Mouse (Mus musculus) embryo, embryonic 10.5 days (tissue): ENCODE data around the gene Ssc5d.
A peak's percentile ranks its signal among the peaks of the same experiment; 100 is the strongest.

Experiments used
- DNase-seq: peaks from one replicate; pipeline ENCODE4 v3.0.0-alpha.2; 2015; ENCODE audit warnings: low spot score

Ssc5d gene

DNA sequence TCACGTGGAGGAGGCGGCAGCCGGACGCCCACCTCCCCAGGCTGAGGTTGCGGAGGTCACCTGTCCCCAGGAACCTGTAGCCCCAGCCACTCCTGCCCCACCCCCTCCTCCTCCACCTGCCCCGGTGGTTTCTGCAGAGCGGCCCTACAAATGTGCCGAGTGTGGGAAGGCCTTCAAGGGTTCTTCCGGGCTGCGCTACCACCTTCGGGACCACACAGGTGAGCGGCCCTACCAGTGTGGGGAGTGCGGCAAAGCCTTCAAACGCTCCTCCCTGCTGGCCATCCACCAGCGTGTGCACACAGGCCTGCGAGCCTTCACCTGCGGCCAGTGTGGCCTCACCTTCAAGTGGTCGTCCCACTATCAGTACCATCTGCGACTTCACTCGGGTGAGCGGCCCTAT lies 5.6 kb upstream of the Ssc5d start:
- no peak for DNase-seq

DNA sequence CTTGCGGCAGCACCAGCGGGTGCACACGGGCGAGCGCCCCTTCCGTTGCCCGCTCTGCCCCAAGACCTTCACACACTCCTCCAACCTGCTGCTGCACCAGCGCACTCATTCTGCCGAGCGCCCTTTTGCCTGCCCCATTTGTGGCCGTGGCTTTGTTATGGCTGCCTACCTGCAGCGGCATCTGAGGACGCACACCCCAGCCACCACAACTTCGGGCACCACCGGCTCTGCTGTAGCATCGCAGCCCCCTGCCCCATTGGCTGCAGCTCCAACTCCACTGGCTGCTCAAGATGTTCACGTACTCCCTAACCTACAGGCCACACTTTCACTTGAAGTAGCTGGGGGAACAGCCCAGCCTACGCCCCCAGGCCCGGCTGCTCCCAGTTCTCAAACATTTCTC lies 5.1 kb upstream of the Ssc5d start:
- no peak for DNase-seq

DNA sequence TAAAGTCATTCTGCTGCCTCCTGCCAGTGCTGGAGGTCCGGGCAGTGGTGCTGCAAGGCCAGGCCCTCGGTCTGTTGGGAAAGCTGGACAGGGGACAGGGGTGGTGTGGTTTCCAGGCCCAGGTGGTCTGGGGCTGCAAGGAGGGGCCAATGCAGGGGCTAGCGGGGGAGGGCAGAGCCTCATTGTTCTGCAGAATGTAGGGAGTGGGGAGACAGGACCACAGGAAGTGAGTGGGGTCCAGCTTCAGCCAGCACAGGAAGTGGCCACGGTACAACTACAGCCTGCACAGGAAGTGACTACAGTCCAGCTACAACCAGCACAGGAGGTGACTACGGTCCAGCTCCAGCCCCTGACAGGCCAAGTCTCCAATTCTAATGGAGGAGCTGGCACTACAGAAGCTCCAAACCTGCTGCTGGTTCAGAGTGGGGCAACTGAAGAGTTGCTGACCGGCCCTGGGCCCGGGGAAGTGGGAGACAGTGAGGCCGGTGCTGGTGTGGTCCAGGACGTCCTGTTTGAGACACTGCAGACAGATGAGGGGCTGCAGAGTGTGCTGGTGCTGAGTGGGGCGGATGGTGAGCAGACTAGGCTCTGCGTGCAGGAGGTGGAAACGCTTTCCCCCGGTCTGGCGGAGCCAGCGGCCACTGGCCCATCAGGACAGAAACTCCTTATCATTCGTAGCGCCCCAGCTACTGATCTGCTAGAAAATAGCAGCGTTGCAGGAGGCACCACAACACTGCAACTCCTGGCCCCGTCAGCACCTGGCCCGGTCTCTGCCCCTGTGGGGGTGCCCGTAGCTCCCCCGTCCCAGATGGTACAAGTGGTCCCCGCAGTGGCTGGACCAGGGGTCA lies 4.4 kb upstream of the Ssc5d start:
- no peak for DNase-seq

DNA sequence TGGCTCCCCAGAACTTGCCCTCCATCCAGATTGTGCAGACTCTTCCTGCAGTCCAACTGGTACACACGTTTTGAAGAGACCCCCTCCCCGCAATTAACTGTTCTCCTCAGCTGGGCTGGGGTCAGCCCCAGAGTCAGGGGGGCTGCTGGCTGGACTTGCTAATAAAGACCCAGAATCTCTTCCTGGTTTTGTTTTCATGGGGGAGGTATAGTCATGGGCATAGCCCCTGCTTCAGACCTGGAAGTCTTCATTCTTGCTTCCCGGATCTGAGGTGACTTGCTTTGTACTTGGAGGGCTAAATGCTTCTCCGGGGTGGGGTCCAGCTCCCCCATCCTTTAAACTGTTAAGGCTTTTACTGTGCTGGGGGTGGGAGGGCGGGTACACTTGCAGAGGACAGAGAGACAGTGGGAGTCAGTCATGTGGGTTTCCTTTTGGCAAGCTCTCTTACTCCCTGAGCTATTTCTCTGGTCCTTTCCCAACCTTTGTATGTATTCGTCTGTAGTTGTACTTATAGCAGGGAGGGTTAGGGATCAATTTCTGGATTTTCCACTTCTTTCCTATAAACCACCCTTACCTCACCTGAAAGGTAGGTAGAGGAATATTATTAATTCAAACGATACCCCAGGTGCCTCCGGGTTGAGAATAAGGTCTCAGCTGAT lies 3.6 kb upstream of the Ssc5d start, which contains the start of gene Nat14:
TSS of gene Nat14 (plus strand) at position 205 of the 659 bp plus-strand sequence.
- no peak for DNase-seq

DNA sequence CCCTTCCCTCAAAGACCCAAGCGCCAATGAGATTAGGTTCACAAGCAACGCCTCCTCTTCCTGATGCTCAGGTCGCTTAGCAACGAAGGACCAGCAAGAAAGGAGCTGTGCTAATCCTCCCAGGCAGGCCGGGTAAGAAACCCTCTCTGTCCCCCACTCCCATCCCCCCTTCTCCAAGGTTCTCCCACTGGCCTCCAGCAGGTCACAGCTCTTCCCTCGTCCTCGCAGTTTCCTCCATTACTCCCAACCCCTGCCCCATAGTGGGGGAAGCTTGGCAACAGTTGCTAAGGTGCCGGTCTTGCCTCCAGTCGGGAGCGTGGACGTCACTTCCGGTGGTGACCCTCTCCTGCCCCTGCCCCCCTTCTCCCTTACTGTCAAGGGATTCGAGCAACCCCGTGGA lies 3.1 kb upstream of the Ssc5d start:
- DNase-seq: peak; percentile 92

DNA sequence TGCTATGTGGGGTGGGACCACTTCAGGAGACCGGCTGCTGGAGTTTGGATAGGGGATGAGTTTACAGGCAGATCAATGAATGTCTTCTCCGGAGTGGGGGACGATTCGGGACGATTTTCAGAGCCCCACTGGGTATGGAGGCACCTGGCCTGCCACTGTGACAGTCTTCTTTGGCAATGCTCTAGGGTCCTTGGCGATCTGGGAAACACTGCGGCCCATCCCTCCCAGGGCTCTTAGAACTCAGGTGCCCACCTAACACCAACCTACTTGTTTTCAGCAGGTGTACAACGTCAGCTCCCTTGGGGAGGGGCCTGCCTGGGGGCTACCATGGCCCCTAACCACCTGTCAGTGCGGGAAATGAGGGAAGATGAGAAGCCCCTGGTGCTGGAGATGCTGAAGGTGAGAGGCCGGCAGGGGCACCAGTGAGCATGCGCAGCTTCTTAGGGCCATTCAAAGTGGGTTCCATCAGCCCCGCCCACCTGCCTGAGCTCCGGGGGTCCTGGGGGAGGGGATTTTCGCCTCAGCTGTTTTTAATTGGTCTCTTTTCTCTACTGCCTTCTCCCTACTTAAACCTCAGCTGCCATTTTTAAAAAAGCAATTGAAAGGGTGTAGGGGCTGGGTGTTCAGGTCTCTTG lies 2.5 kb upstream of the Ssc5d start:
- peak; percentile 92 for DNase-seq

DNA sequence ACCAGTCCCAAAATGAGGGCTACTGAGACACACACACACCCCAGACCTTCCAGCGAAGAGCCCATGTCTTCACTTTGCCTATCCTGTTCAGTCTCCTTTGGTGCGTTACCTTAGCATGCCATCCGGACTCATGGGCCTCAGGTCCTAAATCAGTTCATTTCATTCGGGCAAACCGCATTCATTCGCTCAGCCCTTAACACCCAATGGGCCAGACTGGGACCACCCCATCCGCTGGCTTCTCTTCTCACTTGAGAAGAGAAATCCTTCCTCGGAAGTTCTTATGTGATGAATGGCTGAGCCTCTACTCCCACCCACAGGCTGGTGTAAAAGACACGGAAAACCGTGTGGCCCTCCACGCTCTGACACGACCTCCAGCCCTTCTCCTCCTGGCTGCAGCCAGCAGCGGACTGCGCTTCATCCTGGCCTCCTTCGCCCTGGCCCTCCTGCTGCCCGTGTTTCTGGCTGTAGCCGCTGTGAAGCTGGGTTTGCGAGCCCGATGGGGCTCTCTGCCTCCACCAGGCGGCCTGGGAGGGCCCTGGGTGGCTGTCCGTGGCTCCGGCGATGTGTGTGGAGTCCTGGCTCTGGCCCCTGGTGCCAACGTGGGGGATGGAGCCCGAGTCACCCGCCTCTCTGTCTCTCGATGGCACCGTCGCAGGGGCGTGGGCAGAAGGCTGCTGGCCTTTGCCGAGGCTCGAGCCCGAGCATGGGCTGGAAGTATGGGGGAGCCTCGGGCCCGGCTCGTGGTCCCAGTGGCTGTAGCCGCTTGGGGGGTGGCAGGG lies 1.8 kb upstream of the Ssc5d start:
- peak; percentile 60 for DNase-seq

DNA sequence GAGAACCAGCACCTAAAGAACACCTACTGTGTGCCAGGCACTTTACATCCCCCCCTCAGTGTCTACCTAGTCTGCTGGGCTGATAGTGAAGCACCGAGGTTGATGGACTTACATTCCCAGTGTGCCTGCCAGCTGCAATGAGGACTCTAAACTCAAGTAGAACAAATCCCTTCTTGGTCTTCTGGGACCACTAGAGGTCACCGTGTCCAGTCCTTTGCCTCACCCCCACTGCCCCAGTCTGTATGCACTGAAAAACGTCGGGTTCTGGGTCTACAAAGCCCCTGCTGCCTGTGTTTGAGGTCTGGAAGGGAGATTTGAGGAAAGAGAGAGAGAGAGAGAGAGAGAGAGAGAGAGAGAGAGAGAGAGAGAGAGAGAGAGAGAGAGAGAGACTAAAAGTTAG lies 1.1 kb upstream of the Ssc5d start:
- DNase-seq: peak; percentile 60

DNA sequence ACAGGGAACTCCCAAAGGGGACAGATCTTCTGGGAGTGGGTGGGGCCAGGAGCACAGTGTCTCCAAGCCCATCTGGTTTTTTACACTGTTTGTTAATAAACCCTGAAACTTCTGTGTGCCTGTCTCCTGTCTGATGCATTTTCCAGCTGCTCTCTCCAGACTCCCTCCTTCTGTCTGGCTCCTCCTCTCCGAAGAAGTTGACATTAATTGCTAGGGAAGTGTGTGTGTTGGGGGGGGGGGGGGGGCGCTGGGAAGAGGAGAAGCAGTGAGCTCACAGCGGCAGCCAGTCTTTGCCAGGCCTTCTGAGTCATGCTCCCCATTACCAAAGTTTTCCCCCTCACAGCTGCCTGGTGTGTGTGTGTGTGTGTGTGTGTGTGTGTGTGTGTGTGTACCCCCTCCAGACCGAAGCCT lies 689 bp upstream of the Ssc5d start:
- peak; percentile 70 for DNase-seq

DNA sequence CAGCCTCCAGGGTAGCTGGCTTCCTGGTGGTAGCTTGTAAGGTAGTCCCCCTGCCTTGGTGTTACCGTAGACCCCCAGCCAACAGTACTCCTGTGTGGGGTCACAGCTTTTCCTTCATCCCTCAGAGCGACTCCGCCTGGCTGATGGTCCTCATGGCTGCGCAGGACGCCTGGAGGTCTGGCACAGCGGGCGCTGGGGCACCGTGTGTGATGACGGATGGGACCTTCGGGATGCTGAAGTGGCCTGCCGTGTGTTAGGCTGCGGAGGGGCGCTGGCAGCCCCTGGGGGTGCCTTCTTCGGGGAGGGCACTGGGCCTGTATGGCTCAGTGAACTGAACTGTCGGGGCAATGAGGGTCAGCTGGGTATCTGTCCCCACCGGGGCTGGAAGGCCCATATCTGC lies 1.3 kb downstream of the Ssc5d start:
- no peak for DNase-seq

DNA sequence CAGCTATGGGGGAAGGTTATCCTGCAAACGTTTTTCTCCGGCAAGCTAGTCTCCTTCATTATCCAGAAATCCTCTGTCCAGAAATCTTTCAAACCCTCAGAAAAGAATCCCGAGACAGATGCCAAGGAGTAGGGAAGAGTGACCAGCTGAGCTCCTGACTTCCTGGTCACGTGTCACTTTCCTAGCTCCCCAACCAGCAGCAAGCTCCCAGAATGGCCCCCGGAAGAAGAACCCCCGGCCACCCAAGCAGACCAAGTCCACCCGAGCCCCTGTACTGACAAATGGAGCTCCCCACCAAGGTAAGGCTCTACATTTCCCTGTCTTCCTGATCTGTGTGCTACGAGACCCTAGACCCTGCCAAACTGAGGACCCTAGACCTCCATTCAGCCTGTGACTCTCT lies 2.1 kb downstream of the Ssc5d start:
- no peak for DNase-seq

DNA sequence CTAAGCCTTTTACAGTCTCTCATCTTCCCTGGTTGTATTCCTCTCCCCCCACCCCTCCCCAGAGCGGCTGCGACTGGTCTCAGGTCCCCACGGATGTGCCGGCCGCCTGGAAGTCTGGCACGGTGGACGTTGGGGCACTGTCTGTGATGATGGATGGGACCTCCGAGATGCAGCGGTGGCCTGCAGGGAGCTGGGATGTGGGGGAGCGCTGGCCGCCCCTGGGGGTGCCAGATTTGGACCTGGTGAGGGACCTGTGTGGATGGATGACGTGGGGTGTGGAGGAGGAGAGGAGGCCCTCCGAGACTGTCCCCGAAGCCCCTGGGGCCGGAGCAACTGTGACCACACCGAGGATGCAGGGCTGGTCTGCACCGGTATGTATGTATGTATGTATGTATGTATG lies 2.7 kb downstream of the Ssc5d start:
- DNase-seq: no peak

DNA sequence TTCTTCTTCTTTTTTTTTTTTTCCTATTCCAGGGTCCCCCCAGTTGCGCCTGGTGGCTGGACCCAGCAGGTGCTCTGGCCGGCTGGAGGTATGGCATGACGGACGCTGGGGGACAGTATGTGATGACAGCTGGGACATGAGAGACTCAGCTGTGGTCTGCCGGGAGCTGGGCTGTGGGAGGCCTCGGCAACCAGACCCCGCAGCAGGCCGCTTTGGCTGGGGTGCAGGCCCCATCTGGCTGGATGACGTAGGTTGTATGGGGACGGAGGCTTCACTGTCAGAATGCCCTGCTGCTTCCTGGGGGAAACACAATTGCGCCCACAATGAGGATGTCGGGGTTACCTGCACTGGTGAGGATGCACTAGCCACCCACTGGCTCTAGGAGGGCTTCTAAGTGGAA lies 7.5 kb downstream of the Ssc5d start:
- DNase-seq: no peak

DNA sequence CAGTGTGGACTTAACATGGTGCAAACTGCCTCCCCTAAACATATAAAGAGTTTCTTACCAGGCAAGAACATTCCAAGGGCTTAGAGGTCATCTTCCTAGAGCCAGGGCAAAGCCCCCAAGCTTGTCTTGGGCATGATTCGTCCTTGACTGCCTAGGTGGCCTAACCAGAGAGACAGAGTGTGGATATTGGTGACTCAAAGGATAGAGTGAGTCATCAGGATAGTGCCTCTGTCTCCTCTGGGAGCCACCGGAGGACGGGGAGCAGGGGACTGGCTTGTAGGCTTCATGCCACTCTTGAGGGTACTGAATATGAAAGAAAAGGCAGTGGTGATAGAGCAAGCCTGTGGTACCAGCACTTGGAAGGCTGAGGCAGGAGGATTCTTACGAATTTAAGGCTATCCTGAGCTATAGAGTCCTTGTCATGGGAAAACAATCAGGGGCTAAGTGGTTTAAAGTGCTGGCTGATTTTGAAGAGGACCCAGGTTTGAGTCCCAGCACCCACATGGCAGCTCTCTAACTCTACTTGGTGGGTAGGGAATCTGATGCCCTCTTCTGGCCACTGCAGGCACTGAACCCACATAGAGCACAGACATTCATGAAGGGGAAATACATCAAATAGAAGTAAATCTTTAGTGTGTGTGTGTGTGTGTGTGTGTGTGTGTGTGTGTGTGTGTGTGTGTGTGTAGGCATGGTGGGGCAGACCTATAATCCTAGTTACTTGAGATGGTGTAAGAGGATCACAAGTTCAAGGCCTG lies 8.8 kb downstream of the Ssc5d start:
- no peak for DNase-seq

DNA sequence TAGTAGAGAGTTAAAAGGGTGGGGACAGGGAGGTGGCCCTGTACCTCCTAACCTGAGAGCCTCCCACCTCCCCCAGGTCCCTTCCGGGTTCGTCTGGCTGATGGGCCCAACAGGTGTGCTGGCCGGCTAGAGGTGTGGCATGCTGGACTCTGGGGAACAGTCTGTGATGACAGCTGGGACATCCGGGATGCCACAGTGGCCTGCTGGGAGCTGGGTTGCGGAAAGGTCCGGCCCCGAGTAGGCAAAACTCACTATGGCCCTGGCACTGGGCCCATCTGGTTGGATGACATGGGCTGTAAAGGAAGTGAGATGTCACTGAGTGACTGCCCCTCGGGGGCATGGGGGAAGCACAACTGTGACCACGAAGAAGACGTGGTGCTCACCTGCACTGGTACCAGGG lies 11.2 kb downstream of the Ssc5d start:
- DNase-seq: no peak

DNA sequence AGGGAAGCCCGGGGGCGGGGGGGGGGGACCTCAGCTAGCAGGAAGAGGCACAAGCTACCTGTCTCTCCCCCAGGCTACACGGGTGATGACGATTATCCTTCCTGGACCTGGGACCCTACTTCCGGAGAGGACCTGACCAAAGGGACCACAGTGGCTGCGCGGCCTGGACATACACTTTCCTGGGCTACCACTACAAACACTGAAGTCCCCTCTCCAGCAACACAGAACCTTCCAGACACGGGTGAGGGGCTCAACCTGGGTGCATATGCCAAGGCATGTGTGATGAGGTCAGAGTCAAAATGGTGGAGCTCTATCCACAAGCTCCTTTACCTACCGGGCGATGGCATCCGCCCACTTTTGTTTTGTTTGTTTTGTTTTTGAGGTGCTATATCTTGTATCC lies 11.8 kb downstream of the Ssc5d start:
- no peak for DNase-seq

DNA sequence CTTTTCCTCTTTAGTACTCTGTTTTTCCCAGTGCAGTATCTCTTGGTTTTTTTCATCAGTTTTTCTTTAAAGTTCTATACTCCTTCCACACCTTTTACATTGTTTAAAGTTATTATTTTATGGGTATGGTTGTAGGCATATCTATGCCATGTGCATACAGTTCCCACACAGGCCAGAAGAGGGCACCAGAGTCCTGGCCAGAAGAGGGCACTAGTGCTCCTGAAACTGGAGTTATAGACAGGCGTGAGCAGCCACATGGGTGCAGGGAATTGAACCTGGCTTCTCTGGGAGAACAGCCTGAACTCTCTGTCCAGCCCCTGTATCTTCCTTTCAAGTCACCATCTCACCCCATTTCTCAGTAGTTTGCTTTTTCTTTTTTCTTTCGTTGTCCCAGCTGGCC lies 12.9 kb downstream of the Ssc5d start:
- DNase-seq: peak; percentile 81

DNA sequence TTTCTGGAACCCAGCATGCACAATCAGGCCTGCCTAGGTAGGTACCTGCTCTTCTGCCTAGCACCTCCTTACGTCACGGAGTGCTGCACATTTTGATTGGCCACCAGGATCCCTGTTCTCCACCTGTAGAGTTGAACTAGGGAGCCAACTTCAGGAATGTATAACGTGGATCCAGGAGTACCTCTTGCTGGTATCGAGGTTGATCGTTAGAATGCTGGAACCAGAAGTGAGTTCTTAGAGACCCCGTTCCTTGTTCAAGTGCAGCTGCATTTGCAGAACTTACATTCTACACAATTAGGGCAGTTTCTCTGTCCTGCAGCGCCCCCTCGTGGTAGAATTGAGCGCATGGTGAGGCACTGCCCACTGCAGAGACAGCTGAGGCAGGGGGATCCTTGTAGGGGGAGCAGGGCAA lies 14.5 kb downstream of the Ssc5d start:
- DNase-seq: peak; percentile 89

DNA sequence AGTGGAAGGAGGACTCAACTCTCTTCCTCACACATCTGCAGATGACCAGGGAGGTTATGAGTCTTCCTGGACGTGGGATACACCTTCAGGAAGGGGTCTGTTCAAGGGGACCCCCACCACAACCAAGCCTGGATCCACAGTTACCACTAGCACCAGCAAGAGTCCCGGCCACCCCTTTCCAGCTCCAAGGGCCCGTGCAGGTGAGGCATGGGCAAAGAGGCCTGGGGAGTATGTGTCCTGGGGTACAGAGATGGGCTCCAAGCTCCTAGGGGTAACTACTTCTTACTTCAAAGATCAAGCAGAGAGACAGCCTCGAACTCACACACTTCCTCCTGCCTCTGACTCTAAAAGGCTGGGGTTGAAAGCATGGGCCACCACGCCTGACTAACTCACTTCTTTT lies 17.1 kb downstream of the Ssc5d start:
- DNase-seq: no peak

DNA sequence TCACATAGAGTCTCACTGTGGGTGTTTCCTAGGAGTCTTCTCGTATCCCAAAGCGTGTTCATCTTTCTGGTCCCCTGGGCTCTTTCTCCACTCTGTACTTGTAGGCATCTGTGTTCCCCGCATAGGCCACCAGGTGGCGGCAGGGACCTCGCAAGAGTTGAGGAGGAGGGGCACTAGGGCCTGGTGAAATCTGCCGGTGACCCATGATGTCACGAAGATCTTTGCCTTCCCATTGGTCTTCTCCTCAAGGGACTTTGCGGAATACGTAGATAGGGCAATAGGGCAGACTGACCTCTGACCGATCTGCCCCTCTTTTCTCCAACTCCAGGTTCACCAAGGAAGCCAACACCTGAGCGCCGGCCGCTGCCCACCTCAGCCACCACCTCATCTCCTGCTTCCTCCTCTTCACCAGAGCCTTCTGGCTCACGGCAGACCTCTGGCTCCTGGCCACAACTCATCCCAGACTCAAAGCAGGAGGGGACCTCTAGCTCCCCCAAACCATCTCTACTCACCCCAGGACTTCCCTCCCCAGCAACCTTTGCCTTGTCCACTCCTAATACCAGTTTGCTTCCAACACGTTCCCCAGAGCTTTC lies 17.7 kb downstream of the Ssc5d start:
- DNase-seq: peak; percentile 95

DNA sequence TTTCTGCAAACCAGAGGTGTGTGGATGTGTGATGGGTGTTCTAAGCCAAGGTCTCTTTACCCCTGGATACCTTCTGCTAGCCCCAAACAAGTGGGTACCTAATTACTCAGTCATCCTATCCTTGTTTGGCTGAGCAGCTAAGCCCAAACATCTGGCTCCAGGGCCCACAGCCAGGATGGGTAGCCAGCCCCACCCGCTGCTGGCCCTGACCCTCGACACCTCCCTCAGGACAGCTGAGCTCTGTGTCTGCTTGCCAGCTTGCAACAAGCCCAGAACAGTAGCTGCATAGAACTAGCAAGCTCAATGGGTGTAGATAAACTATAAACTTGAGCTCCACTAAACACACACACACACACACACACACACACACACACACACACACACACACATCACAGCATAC lies 22.3 kb downstream of the Ssc5d start:
- DNase-seq: no peak
